Mouse (Mus musculus): Measurements from ENCODE around the gene Gm20918. TPM values are rescaled to one million over a fixed set of nuclear protein-coding genes. Genes with fewer than 3 reads are reported as not detected.
"Not testable (repeated sequence)": the region's sequence is repeated elsewhere in the genome, so short reads cannot be mapped to it uniquely, and the experiment has no call there.

Gene Gm20918
- polyA plus RNA-seq (2014; fragmentation: Nextera tagmentation; extraction: Ambion mirVana): not detected in 2 replicates

GRCm38 (mm10) chrY:5043637-5044036 lies at the start of gene Gm20918:
Gene Gm20918 (plus strand): TSS chrY:5043937.
- not testable (repeated sequence) for H3K4me1 ChIP-seq (replicated peaks; ENCODE audit: control insufficient read depth, insufficient read depth, low read length); H3K27me3 ChIP-seq (ENCODE audit: control insufficient read depth, insufficient read depth, low read length); DNase-seq (ENCODE audit: low spot score); ATAC-seq (ENCODE audit: low FRiP score); H3K9ac ChIP-seq; H3K9me3 ChIP-seq (ENCODE audit: control insufficient read depth, low read length); H3K27ac ChIP-seq; H3K4me2 ChIP-seq (replicated peaks); H3K36me3 ChIP-seq (replicated peaks; ENCODE audit: control insufficient read depth, insufficient read depth); H3K4me3 ChIP-seq (replicated peaks; ENCODE audit: low read length)

Other genes starting within 250 kb of the Gm20918 start
- gene Gm21820, start 205.5 kb downstream of the Gm20918 start, polyA plus RNA-seq (2014; fragmentation: Nextera tagmentation; extraction: Ambion mirVana): not detected in 2 replicates